In genomic region chr4:46028781-46029180, GRCm38 (mm10) we compare ENCODE assay signal across 17 mouse cellular contexts. TPM values are rescaled to one million over a fixed set of nuclear protein-coding genes. Genes with fewer than 3 reads are reported as not detected.
DNase-seq lines count a peak whose midpoint lies in the region; ATAC-seq and TF ChIP-seq lines count a peak whose summit lies in the region.
"Had no signal": no experiment of that assay in that cellular context is flagged by ENCODE, and none has a peak within 500 bp of the region (broad histone marks: within the 10 kb centered on the region; RNA-seq: fewer than 3 reads in every experiment).

No protein-coding gene starts in this region.

- no peak for TF ChIP-seq CTCF in heart, adult 2 months (IDR thresholded peaks at IDR 0.05)
- TF ChIP-seq CTCF in kidney, postnatal 0 days (IDR thresholded peaks at IDR 0.05; ENCODE audit: low read depth) = no peak
- TF ChIP-seq CTCF in testis, adult 2 months (IDR thresholded peaks at IDR 0.05; ENCODE audit: control insufficient read depth, insufficient read depth, insufficient replicate concordance, low read depth, low read length) = no peak

- H3K27ac ChIP-seq in heart, adult 2 months = peak overlapping the region; percentile 23; the same call in 1 of the 2 replicates
- H3K27ac ChIP-seq in kidney, postnatal 0 days = 0 out of 2 replicates have a peak overlapping the region, but pooled peaks have one; percentile 0
- H3K27ac ChIP-seq in testis, adult 2 months (ENCODE audit: control insufficient read depth, insufficient read depth, low read depth, low read length) = peak overlapping the region; percentile 34; the same call in 1 of the 2 replicates
- H3K27ac ChIP-seq: forebrain, embryonic 13.5 days; hindbrain, embryonic 14.5 days; intestine, embryonic 15.5 days had no signal

- TF ChIP-seq EP300 in heart, adult 2 months (IDR thresholded peaks at IDR 0.05; ENCODE audit: insufficient read depth, low read depth, low read length) = no peak

- DNase-seq in heart, adult 2 months = no peak
- DNase-seq in heart, postnatal 14 days = no peak
- DNase-seq in kidney, postnatal 0 days (ENCODE audit: low spot score) = no peak
- DNase-seq in kidney, postnatal 25 days = no peak
- DNase-seq in testis, postnatal 14 days (ENCODE audit: low spot score) = no peak
- no peak for DNase-seq in cerebellum, postnatal 36 days
- DNase-seq: adrenal gland, adult 8-10 months; cerebellum, adult 11 months; cerebellum, adult 8-10 months; forebrain, postnatal 0 days; gastrocnemius, postnatal 36 days; kidney, adult 18-20 months had no signal

- H3K36me3 ChIP-seq in heart, adult 2 months (ENCODE audit: control insufficient read depth, insufficient read depth, low read length) = no peaks in the 10 kb centered on the region
- H3K36me3 ChIP-seq in kidney, postnatal 0 days (ENCODE audit: insufficient read depth, low read length) = 0 out of 2 replicates have a peak, but pooled peaks cover 5% of the 10 kb centered on the region
- H3K36me3 ChIP-seq in testis, adult 2 months (ENCODE audit: control insufficient read depth, insufficient read depth, low read length) = no peaks in the 10 kb centered on the region; the same call in 1 of the 2 replicates
- H3K36me3 ChIP-seq: intestine, embryonic 15.5 days had no signal

- no peak for ATAC-seq in kidney, postnatal 0 days (replicated peaks; ENCODE audit: low FRiP score, low read depth)
- ATAC-seq in megakaryocyte progenitor cell, adult 5-6 weeks (replicated peaks; ENCODE audit: poor library complexity) = peak; percentile 37; the same call in 1 of the 2 replicates
- ATAC-seq: forebrain, embryonic 13.5 days; intestine, embryonic 15.5 days had no signal

- no peaks in the 10 kb centered on the region for H3K9me3 ChIP-seq in kidney, postnatal 0 days (replicated peaks; ENCODE audit: low read length)
- H3K9me3 ChIP-seq: forebrain, embryonic 13.5 days; intestine, embryonic 15.5 days had no signal

- intact Hi-C loops in heart, adult 2 months (cut with DNase I) = loop anchor here (5.0 kb wide), 1 partner anchor 56 kb away; no protein-coding TSS in a partner anchor
- intact Hi-C loops in heart, postnatal 14 days (cut with DNase I) = loop anchor here (10.0 kb wide), 1 partner anchor 54 kb away; no protein-coding TSS in a partner anchor

- H3K79me2 ChIP-seq in heart, adult 2 months (replicated peaks; ENCODE audit: control insufficient read depth, insufficient read depth, low read length) = no peaks in the 10 kb centered on the region

- H3K4me2 ChIP-seq in kidney, postnatal 0 days (ENCODE audit: low read length) = no peak overlapping the region
- H3K4me2 ChIP-seq: forebrain, embryonic 13.5 days; hindbrain, embryonic 14.5 days; intestine, embryonic 15.5 days had no signal

- WGBS in heart, adult 2 months = 82% methylated on average over 4 of the region's 4 CpGs
- WGBS in kidney, postnatal 0 days = 81% methylated on average over 4 of the region's 4 CpGs

- H3K27me3 ChIP-seq in heart, adult 2 months (ENCODE audit: control insufficient read depth, insufficient read depth, low read length) = no peaks in the 10 kb centered on the region
- no peaks in the 10 kb centered on the region for H3K27me3 ChIP-seq in kidney, postnatal 0 days (ENCODE audit: insufficient read depth, low read length)
- no peaks in the 10 kb centered on the region for H3K27me3 ChIP-seq in testis, adult 2 months (ENCODE audit: control insufficient read depth, insufficient read depth, low read length)
- H3K27me3 ChIP-seq: forebrain, embryonic 13.5 days; intestine, embryonic 15.5 days had no signal

- no peak overlapping the region for H3K9ac ChIP-seq in heart, adult 2 months (ENCODE audit: low read depth, low read length)
- H3K9ac ChIP-seq in kidney, postnatal 0 days (ENCODE audit: low read depth, low read length) = no peak overlapping the region
- H3K9ac ChIP-seq: forebrain, embryonic 13.5 days; forebrain, postnatal 0 days; hindbrain, embryonic 14.5 days; intestine, embryonic 15.5 days had no signal

- no peak for TF ChIP-seq POLR2A in heart, adult 2 months (IDR thresholded peaks at IDR 0.05; ENCODE audit: insufficient read depth, low read depth, low read length)
- TF ChIP-seq POLR2A in testis, adult 2 months (IDR thresholded peaks at IDR 0.05; ENCODE audit: control insufficient read depth, low read depth, low read length) = no peak

- no peak overlapping the region for H3K4me3 ChIP-seq in heart, adult 2 months
- no peak overlapping the region for H3K4me3 ChIP-seq in kidney, postnatal 0 days (replicated peaks; ENCODE audit: low read depth, low read length)
- H3K4me3 ChIP-seq in testis, adult 2 months (ENCODE audit: control insufficient read depth, low read depth, low read length) = no peak overlapping the region
- H3K4me3 ChIP-seq: forebrain, embryonic 13.5 days; intestine, embryonic 15.5 days had no signal

- peaks cover 5% of the 10 kb centered on the region for H3K4me1 ChIP-seq in heart, adult 2 months (ENCODE audit: control insufficient read depth, insufficient read depth, low read length)
- H3K4me1 ChIP-seq in kidney, postnatal 0 days (replicated peaks; ENCODE audit: insufficient read depth, low read length) = no peaks in the 10 kb centered on the region
- H3K4me1 ChIP-seq in testis, adult 2 months (ENCODE audit: control insufficient read depth, insufficient read depth, low read length) = no peaks in the 10 kb centered on the region
- H3K4me1 ChIP-seq: forebrain, embryonic 13.5 days; intestine, embryonic 15.5 days had no signal

RNA-seq across cellular contexts. Expression of gene Tmod1, which starts 10.0 kb away (rescaled TPM):
- 100 to 1,000 TPM; 250 to 264 TPM for total RNA-seq in heart, adult 2 months (2021)
- 142 and 220 TPM in 2 replicates for polyA plus RNA-seq in heart, adult 2 months (2012; rRNA removed)
- 100 to 1,000 TPM; 279 to 283 TPM for total RNA-seq in heart, postnatal 14 days (2021)
- 5.5 and 6.5 TPM in 2 replicates for polyA plus RNA-seq in kidney, postnatal 0 days (2015; fragmentation: Nextera tagmentation; extraction: Ambion mirVana)
- 24.7 and 29.7 TPM in 2 replicates for polyA plus RNA-seq in testis, adult 2 months (2012; rRNA removed)
- total RNA-seq in megakaryocyte progenitor cell, adult 5-6 weeks (2015) = 0.07 and 0.10 TPM in 2 replicates
- 0.04 and 0.14 TPM in 2 replicates for total RNA-seq in megakaryocyte progenitor cell, adult 5-6 weeks (2017)

Comparison
In these comparisons a context has a peak if more than half of its experiments do, and no peak if none do; other contexts are left out.
1. RNA of gene Tmod1, which starts 10.0 kb away (total RNA-seq): 279 to 283 TPM in heart, postnatal 14 days and 250 to 264 TPM in heart, adult 2 months; 0.04 to 0.14 TPM in megakaryocyte progenitor cell, adult 5-6 weeks; every median in the first group is over 100 times any median in the second.
2. Peak in every context shown above with its lines, with median percentiles within 50 percentile points of each other: H3K27ac ChIP-seq.